Mouse (Mus musculus) forebrain, embryonic 11.5 days (tissue): ENCODE measurements at regions not wholly inside any gene's neighbourhood (a gene's known extent, or its start where the extent isn't known, plus 50 kb on each side); places are given as distances from the start of the nearest gene placed in this dataset.

Experiments used
- ATAC-seq: fragments of 200-750 bp; cut with Nextera tagmentation; replicated peaks from 2 replicates; pipeline ENCODE4 v1.8.0; 2017; ENCODE audit warnings: moderate TSS enrichment; ENCODE audit not compliant: low FRiP score
- DNase-seq: peaks from one replicate; pipeline ENCODE4 v3.0.0-alpha.2; 2017; ENCODE audit warnings: low spot score
- H3K27ac ChIP-seq: fragments of 300-500 bp; sonication (generic); 2 replicates; pipeline ENCODE4 v1.5.1; 2014; ENCODE audit warnings: low read depth, low read length
- H3K27me3 ChIP-seq: fragments of 300-500 bp; sonication (generic); 2 replicates; pipeline ENCODE4 v1.6.1; 2014; ENCODE audit warnings: mild to moderate bottlenecking, low read length, mixed read lengths; ENCODE audit not compliant: control insufficient read depth, insufficient read depth
- H3K36me3 ChIP-seq: fragments of 300-500 bp; sonication (generic); 2 replicates; pipeline ENCODE4 v1.6.1; 2014; ENCODE audit warnings: mild to moderate bottlenecking, low read length, moderate library complexity, mixed read lengths; ENCODE audit not compliant: control insufficient read depth, insufficient read depth
- H3K4me1 ChIP-seq: fragments of 300-500 bp; sonication (generic); replicated peaks from 2 replicates; pipeline ENCODE4 v1.6.1; 2014; ENCODE audit warnings: low read length, mixed read lengths; ENCODE audit not compliant: control insufficient read depth, insufficient read depth
- H3K4me2 ChIP-seq: fragments of 300-500 bp; sonication (generic); 2 replicates; pipeline ENCODE4 v1.6.1; 2014; ENCODE audit warnings: low read depth, mild to moderate bottlenecking, low read length, moderate library complexity, mixed read lengths; ENCODE audit not compliant: severe bottlenecking
- H3K4me3 ChIP-seq: fragments of 300-500 bp; sonication (generic); 2 replicates; pipeline ENCODE4 v1.5.1; 2014; ENCODE audit warnings: low read depth, low read length
- H3K9ac ChIP-seq: fragments of 300-500 bp; sonication (generic); 2 replicates; pipeline ENCODE4 v1.6.1; 2014; ENCODE audit warnings: low read length
- H3K9me3 ChIP-seq: fragments of 300-500 bp; sonication (generic); 2 replicates; pipeline ENCODE4 v1.6.1; 2016; ENCODE audit warnings: low read length, mixed read lengths; ENCODE audit not compliant: control insufficient read depth
- WGBS: fragments of 180-500 bp; shearing (Covaris S2); extraction: QIAGEN DNeasy Blood & Tissue Kit; methylation state at CpG from one replicate; pipeline ENCODE4 v1.1.7; 2014; 5-methylcytosine and 5-hydroxymethylcytosine counted together

GRCm38 (mm10) chr17:48784417-48784816 is 147.8 kb upstream of the Lrfn2 start:
- no peaks in the 10 kb centered on the region; the same call in 1 of the 2 replicates for H3K4me1 ChIP-seq
- H3K36me3 ChIP-seq: no peaks in the 10 kb centered on the region
- H3K9me3 ChIP-seq: no peaks in the 10 kb centered on the region
- H3K4me2 ChIP-seq: no peak overlapping the region
- H3K27ac ChIP-seq: no peak overlapping the region
- ATAC-seq: no peak
- H3K9ac ChIP-seq: no peak overlapping the region
- 84% methylated on average over 5 of the region's 5 CpGs for WGBS
- no peak for DNase-seq
- no peak overlapping the region for H3K4me3 ChIP-seq
- H3K27me3 ChIP-seq: no peaks in the 10 kb centered on the region

GRCm38 (mm10) chr17:48786501-48786900 is 145.7 kb upstream of the Lrfn2 start:
- no peak overlapping the region for H3K9ac ChIP-seq
- H3K36me3 ChIP-seq: no peaks in the 10 kb centered on the region
- no peak overlapping the region for H3K27ac ChIP-seq
- no peak for DNase-seq
- H3K4me3 ChIP-seq: no peak overlapping the region
- no peaks in the 10 kb centered on the region for H3K9me3 ChIP-seq
- ATAC-seq: no peak
- H3K4me1 ChIP-seq: no peaks in the 10 kb centered on the region; the same call in 1 of the 2 replicates
- no peak overlapping the region for H3K4me2 ChIP-seq
- WGBS: 89% methylated on average over 12 of the region's 12 CpGs
- no peaks in the 10 kb centered on the region for H3K27me3 ChIP-seq

GRCm38 (mm10) chr17:48789846-48790245 is 142.3 kb upstream of the Lrfn2 start:
- H3K4me2 ChIP-seq: no peak overlapping the region
- H3K9ac ChIP-seq: no peak overlapping the region
- 88% methylated on average over 7 of the region's 7 CpGs for WGBS
- ATAC-seq (no peak), DNase-seq (no peak)
- no peaks in the 10 kb centered on the region for H3K9me3 ChIP-seq
- no peak overlapping the region for H3K4me3 ChIP-seq
- H3K36me3 ChIP-seq: no peaks in the 10 kb centered on the region
- no peak overlapping the region for H3K27ac ChIP-seq
- H3K4me1 ChIP-seq: no peaks in the 10 kb centered on the region
- H3K27me3 ChIP-seq: no peaks in the 10 kb centered on the region

GRCm38 (mm10) chr17:48790526-48790925 is 141.7 kb upstream of the Lrfn2 start:
- H3K9ac ChIP-seq: no peak overlapping the region
- no peak overlapping the region for H3K4me2 ChIP-seq
- H3K4me1 ChIP-seq: no peaks in the 10 kb centered on the region
- H3K36me3 ChIP-seq: no peaks in the 10 kb centered on the region
- 81% methylated on average over 6 of the region's 6 CpGs for WGBS
- no peaks in the 10 kb centered on the region for H3K9me3 ChIP-seq
- DNase-seq (no peak), ATAC-seq (no peak)
- H3K27me3 ChIP-seq: no peaks in the 10 kb centered on the region
- no peak overlapping the region for H3K27ac ChIP-seq
- H3K4me3 ChIP-seq: no peak overlapping the region

GRCm38 (mm10) chr17:48792954-48793353 is 139.2 kb upstream of the Lrfn2 start:
- H3K36me3 ChIP-seq: no peaks in the 10 kb centered on the region
- DNase-seq: no peak
- H3K27me3 ChIP-seq: no peaks in the 10 kb centered on the region
- no peak overlapping the region for H3K4me3 ChIP-seq
- ATAC-seq: no peak
- 82% methylated on average over 5 of the region's 5 CpGs for WGBS
- no peak overlapping the region for H3K4me2 ChIP-seq
- H3K9me3 ChIP-seq: no peaks in the 10 kb centered on the region
- H3K27ac ChIP-seq: no peak overlapping the region
- H3K4me1 ChIP-seq: no peaks in the 10 kb centered on the region
- no peak overlapping the region for H3K9ac ChIP-seq

GRCm38 (mm10) chr17:48795773-48796172 is 136.4 kb upstream of the Lrfn2 start:
- H3K9me3 ChIP-seq: no peaks in the 10 kb centered on the region
- H3K4me3 ChIP-seq: no peak overlapping the region
- DNase-seq (no peak), ATAC-seq (no peak)
- WGBS: 87% methylated on average over 5 of the region's 5 CpGs
- H3K36me3 ChIP-seq: no peaks in the 10 kb centered on the region
- H3K27me3 ChIP-seq: no peaks in the 10 kb centered on the region
- no peaks in the 10 kb centered on the region for H3K4me1 ChIP-seq
- H3K9ac ChIP-seq: no peak overlapping the region
- H3K4me2 ChIP-seq: no peak overlapping the region
- no peak overlapping the region for H3K27ac ChIP-seq

GRCm38 (mm10) chr17:48798196-48798595 is 134.0 kb upstream of the Lrfn2 start:
- no peaks in the 10 kb centered on the region for H3K27me3 ChIP-seq
- DNase-seq: no peak

GRCm38 (mm10) chr17:48802673-48803072 is 129.5 kb upstream of the Lrfn2 start:
- Histone ChIP-seq H3K4me3 (no peak overlapping the region), H3K4me2 (no peak overlapping the region), H3K4me1 (no peaks in the 10 kb centered on the region), H3K9me3 (no peaks in the 10 kb centered on the region), H3K9ac (no peak overlapping the region), H3K27ac (no peak overlapping the region), H3K27me3 (no peaks in the 10 kb centered on the region), H3K36me3 (no peaks in the 10 kb centered on the region)
- 74% methylated on average over 7 of the region's 7 CpGs for whole genome bisulfite sequencing
- DNase-seq: no peak
- no peak for ATAC-seq

More at GRCm38 (mm10) chr17:48798196-48798595, 134.0 kb upstream of the Lrfn2 start:
- Histone ChIP-seq H3K4me1 (no peaks in the 10 kb centered on the region), H3K9ac (no peak overlapping the region), H3K4me3 (no peak overlapping the region), H3K36me3 (no peaks in the 10 kb centered on the region), H3K4me2 (no peak overlapping the region), H3K9me3 (no peaks in the 10 kb centered on the region), H3K27ac (no peak overlapping the region)
- 89% methylated on average over 3 of the region's 3 CpGs for WGBS
- no peak for ATAC-seq

- Histone ChIP-seq H3K27me3 (no peaks in the 10 kb centered on the region), H3K4me1 (peaks cover 2% of the 10 kb centered on the region; the same call in 1 of the 2 replicates), H3K9ac (no peak overlapping the region), H3K36me3 (no peaks in the 10 kb centered on the region), H3K4me2 (no peak overlapping the region), H3K27ac (no peak overlapping the region), H3K4me3 (no peak overlapping the region), H3K9me3 (no peaks in the 10 kb centered on the region)
- ATAC-seq (no peak), DNase-seq (no peak)
- WGBS: 77% methylated on average over 3 of the region's 3 CpGs
These were observed 124.3 kb upstream of the Lrfn2 start for GRCm38 (mm10) chr17:48807905-48808304.
